Mouse (Mus musculus) urinary bladder, postnatal 36 days (tissue): ENCODE measurements around the gene Nf2.

ENCODE experiments used
- DNase-seq, 2 experiments: peaks; one replicate each; pipeline ENCODE4 v3.0.0; 2022; ENCODE audit warnings: low spot score in 2 of 2, mixed read lengths in 1 of 2

The Nf2 gene

GRCm38 (mm10) chr11:4793006-4793405 lies 56.3 kb downstream of the Nf2 start:
- DNase-seq = no peak

DNA sequence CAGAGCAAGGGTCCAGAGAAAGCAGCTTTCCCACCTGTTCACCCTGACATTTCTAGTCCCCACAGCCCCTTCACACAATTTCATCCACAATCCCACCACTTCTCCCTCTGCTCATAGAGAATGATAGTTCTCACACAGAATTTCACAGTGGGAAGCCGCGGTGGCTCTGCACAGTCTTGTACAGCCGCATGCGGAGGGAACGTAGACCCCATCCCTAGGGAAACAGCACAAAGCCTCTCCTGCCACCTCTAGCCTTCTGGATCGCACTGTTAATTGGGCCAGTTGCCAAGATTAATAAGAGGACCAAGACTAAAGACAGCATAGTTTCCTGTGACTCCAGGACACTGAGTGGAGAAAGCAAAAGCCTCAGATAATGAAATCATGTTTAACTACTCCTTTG lies 57.8 kb downstream of the Nf2 start:
- no peak for DNase-seq

DNA sequence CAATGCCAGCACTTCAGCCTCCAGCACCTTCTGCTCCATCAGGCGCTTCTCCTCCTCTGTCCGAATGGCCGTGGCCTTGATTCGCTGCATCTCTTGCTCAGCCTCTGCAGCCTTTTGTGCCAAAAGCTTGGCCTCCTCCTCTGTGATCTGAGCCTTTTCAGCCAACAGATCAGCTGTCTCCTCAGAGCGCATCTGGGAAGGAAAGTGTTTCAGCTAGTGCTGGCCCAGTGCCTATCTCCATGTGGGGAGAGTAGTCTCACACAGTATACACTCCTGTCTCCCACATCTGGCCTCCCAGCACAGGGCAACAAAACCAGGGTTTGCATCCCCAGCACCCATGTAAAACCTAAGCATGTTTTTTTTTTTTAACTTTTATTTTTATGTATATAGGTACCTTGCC lies 59.6 kb downstream of the Nf2 start:
- DNase-seq = no peak

- DNase-seq = no peak
Measured at GRCm38 (mm10) chr11:4784629-4785142, 64.7 kb downstream of the Nf2 start.

- DNase-seq = no peak
Measured at GRCm38 (mm10) chr11:4783116-4783515, 66.2 kb downstream of the Nf2 start.

- DNase-seq = no peak
Measured at GRCm38 (mm10) chr11:4780927-4781326, 68.4 kb downstream of the Nf2 start.

DNA sequence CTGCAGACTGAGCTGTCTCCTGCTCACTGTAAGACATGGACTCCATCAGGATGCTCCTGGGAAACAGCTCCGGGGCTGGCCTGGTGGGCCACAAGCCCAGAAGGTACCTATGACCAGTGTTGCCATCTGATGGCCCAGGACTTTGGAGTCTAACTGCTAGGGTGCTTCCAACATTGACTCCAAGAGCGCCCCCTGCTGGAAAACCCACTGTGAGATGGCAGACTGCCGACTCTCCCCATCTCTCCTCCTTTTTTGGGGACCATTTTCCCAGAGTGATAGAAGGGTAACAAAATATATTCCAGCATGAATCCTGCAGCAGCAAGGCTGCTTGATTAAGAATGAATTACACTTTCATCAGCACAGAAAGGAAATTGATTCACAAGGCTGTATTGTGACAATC lies 76.4 kb downstream of the Nf2 start:
- DNase-seq = peak; percentile 43 to 69

DNA sequence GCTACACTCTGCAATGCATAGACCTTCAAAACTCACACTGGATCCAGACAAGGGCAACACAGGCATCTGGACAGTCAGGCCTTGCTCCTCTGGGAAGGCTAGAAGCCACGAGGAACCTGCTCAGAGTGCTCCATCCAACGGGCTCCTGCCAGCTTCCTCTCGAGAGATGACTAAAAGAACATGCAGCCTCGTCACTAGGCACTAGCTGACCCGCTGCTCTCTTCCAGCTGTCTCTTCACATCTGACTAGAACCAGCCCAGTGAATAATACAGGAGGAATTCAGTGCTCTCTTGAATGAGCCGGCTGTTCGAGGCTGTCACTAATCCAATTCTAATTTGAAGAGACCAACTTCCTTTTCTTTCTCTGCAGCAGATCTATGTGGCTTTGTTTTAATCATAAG lies 77.6 kb downstream of the Nf2 start:
- no peak for DNase-seq

GRCm38 (mm10) chr11:4769881-4770280 lies 79.5 kb downstream of the Nf2 start:
- no peak for DNase-seq

DNA sequence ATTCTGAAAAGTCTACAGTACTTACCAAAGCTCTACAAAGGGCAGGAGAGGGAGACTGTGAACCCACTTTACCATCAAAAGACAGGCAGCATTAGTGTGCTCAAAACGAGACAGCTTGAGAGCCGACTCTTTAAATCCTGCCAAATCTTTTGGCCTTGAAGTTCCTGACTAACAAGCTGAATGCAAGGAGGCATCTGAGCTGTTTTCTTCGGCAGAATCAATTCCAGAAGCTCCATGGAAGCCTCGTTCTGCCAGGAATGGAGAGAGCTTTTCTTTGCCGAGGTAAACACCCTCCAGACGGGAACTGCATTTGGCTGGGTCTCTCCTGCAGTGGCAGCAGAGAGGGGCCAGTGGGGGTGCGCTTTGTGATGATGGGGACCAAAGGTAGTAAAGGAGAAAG lies 80.0 kb downstream of the Nf2 start:
- no peak for DNase-seq

- DNase-seq = no peak
Measured at GRCm38 (mm10) chr11:4768399-4768798, 80.9 kb downstream of the Nf2 start.

DNA sequence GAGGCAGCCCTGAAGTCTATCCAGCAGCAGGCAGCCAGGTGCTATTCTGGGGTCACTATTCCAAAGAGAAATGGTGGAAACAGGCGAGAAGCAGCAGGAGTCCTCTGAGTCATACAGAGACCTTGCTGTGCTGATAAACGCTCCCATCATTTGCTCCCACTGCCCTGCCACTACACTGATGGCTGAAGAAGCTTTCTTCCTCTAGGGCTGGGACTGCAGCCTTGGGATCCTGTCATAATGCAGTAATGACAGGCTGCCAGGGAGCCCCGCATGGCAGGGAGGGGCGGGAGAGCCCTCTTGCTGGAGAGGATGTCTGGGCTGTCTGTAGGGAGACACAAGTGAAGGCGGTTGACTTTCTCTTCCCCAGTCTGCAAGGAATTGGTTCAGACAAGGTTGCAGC lies 84.9 kb downstream of the Nf2 start:
- no peak for DNase-seq

DNA sequence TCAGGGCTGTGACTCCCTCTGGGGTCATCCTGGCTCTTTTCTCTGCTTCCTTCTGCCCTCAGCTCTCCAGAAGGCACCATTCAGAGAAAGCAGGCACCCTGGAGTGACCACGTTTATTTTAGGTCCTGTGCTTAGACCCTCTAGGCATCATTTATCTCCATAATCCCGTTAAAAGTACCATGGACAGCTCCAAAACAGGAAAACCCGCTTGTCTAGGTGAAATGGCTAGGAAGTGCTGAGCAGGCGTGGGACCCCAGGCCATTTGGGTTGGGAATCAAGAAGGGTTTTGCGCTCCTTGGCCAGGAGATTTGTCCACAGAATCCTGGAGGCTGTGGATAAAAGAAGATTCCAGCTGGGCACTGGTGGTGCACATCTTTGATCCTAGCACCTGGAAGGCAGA lies 85.7 kb downstream of the Nf2 start:
- DNase-seq = no peak

GRCm38 (mm10) chr11:4762511-4762910 lies 86.8 kb downstream of the Nf2 start:
- no peak for DNase-seq

DNA sequence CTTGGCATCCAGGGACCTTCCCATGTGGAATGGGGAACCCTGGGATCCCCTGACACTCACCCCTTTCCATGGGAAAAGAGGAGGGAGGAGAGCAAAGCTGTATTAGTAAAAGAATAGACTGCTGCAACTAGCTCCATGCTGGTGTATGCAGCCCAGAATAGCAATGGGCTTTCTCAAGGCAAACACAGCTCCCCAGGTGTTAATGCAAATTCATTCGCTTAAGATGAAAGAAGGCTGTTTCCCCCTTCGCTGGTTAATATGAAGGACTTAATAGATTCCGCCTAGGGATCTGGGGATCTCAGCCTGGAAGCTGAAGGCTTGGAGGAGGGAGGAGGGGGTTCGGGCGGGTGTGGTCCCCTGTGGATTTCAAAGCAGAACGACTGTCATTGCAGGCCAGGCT lies 87.3 kb downstream of the Nf2 start:
- DNase-seq = no peak

- DNase-seq = no peak
Measured at GRCm38 (mm10) chr11:4760438-4760837, 88.9 kb downstream of the Nf2 start.

DNA sequence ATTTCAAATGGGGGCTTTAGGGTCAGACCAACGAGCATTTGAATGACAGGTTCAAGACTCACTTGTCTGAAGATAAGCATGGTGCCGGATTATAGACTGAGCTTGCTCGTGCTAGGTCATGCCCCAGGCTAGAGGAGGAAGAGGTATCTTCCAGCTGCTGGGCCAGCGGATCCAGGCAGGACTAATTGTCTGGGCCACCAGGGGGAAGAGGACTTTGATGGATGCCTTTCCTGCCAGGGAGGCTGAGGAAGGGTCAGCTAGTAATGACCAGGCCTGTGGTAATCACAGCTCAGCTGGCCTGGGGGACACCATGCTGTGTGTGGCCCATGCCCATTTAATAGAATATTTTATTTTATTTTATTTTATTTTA lies 91.6 kb downstream of the Nf2 start:
- no peak for DNase-seq

DNA sequence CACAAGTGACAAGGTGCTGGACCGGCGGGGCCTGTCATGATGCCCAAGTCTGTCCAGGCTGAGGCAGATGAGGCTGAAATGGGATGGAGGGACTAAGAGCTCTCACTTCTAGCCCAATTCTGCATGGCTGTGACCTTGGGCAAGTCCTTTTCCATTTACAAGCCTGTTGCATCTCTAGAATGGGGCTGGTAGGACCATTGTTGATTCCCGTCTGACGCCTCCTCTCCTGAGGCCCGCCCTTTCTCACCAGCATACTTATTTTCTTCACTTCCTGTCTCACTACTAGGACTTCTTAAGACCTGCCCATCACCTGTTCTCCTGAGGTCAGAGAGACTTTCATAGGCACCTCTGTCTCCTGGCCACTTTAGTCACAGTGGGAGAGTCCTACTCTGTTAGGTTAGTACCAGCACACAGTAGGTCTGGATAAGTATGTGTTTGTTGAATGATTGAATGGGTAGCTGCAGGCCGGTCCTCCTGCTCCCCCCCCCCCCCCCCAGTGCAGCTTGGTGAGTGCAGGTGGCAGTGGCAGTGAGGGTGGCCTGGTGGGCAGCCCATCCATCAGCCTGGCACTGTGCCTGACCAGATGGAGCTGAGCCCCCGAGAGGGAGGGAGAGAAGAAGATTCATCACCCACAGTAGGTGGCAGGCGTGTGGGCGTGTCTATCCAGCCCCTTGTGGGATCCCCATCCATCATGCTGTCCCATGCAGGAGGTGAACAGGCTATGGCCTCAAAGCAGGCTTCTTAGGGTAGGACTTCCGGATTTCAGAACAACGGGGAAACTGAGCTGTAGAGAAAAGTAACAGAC lies 92.2 kb downstream of the Nf2 start:
- DNase-seq = no peak

DNA sequence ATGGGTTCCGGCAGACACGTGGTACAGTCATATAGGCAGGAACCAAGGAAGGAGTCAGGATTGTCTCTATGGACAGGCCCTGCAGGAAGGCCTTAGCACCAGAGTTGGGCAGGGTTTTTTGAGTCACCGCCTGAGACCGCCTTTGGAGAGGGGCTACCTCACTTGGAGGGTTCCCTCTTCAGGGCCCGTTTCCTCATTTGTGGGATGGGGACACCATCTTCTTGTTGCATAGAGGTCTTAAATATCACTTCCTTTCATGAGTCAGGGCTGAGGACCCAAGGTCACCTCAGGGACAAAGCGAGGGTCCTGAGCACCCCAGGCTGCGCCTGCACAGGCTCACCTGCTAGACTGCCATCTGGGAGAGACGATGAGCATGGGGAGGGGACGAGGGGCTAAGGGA lies 92.9 kb downstream of the Nf2 start:
- DNase-seq = no peak

GRCm38 (mm10) chr11:4754867-4755266 lies 94.5 kb downstream of the Nf2 start:
- DNase-seq = no peak

DNA sequence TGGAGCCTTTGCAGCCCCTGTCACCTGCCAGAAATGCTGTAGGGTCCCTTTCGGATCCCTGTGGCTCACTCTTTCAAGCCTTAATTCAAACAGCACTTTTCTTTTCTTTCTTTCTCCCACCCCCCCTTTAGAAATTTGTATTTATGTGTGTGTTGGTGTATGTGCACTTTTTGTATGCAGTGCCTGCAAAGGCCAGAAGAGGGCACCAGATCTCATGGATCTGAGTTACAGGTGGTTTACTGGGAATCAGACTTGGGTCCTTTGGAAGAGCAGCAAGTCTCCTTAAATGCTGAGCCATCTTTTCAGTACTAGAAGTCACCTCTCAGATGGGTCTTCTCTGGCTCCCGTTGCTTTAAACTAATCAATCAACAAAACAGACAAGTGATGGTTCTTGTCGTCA lies 95.3 kb downstream of the Nf2 start:
- no peak for DNase-seq

DNA sequence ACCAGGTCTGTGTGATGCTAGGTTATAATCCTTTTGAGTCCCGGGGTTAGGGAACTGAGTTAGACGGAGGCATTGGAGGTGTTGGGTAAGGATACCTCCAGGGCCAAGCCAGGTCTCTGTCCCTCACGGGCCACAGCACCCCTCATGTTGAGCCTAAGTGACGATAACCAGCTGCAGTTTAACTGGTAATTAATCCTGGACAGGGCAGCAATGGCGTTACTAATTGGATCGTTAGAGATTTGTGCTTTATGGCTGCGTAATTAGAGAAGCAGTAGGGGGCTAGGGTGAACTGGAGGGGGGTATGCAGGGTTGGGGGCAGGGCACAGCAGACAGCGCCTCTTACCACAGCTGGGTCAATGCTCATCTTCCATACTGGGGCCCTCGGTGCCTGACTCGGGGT lies 96.5 kb downstream of the Nf2 start:
- no peak for DNase-seq

DNA sequence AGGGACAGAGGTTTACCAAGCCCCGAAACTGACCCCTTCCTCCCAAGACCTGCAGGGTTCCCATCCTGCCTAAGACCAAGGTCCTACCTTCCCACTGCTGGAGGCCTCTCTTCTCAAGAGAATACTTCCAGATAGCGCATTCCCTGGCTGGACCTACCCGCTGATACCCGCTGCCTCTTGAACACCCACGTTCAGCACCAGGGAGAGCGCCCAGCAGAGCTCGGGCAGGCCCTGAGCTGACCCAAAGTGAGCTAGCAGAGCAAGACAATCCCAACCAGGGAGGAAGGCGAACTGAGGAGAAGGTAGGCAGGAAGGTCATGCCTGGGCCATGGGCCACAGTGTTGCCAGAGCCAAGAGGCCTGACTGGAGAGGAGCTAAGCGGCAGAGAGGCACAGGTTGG lies 99.1 kb downstream of the Nf2 start:
- DNase-seq = peak; percentile 51 to 63

- no peak for DNase-seq
Measured at GRCm38 (mm10) chr11:4747285-4747684, 102.1 kb downstream of the Nf2 start.
